Mouse (Mus musculus): ENCODE measurements around the gene Cfap46.

Gene Cfap46

GRCm38 (mm10) chr7:139580851-139581775, 102.5 kb downstream of the Cfap46 start:
- peak; percentile 54 for DNase-seq (ENCODE audit: low read depth, low spot score)

GRCm38 (mm10) chr7:139579261-139579905, 104.2 kb downstream of the Cfap46 start:
- peak; percentile 63 for DNase-seq (ENCODE audit: low read depth, low spot score)

GRCm38 (mm10) chr7:139576064-139576686, 107.4 kb downstream of the Cfap46 start:
- no peak for DNase-seq (ENCODE audit: low read depth, low spot score)

GRCm38 (mm10) chr7:139572665-139573064, 111.0 kb downstream of the Cfap46 start:
- DNase-seq (ENCODE audit: low read depth, low spot score), result no peak

GRCm38 (mm10) chr7:139570788-139571187, 112.8 kb downstream of the Cfap46 start:
- DNase-seq (ENCODE audit: low read depth, low spot score), result no peak

GRCm38 (mm10) chr7:139566533-139566932, 117.1 kb downstream of the Cfap46 start:
- no peak for DNase-seq (ENCODE audit: low read depth, low spot score)

GRCm38 (mm10) chr7:139565998-139566397, 117.6 kb downstream of the Cfap46 start:
- no peak for DNase-seq (ENCODE audit: low read depth, low spot score)

GRCm38 (mm10) chr7:139564161-139564560, 119.5 kb downstream of the Cfap46 start:
- DNase-seq (ENCODE audit: low read depth, low spot score), result no peak

- no peak for DNase-seq (ENCODE audit: low read depth, low spot score)
These were observed 120.2 kb downstream of the Cfap46 start for GRCm38 (mm10) chr7:139563425-139563824.

- DNase-seq (ENCODE audit: low read depth, low spot score), result no peak
These were observed 124.0 kb downstream of the Cfap46 start for GRCm38 (mm10) chr7:139559659-139560058.

- no peak for DNase-seq (ENCODE audit: low read depth, low spot score)
These were observed 126.7 kb downstream of the Cfap46 start for GRCm38 (mm10) chr7:139556746-139557526.

GRCm38 (mm10) chr7:139556331-139556730, 127.3 kb downstream of the Cfap46 start:
- no peak for DNase-seq (ENCODE audit: low read depth, low spot score)

GRCm38 (mm10) chr7:139551519-139551918, 132.1 kb downstream of the Cfap46 start:
- DNase-seq (ENCODE audit: low read depth, low spot score), result no peak
